Mouse (Mus musculus) lung, adult 2 months (tissue): ENCODE data around the gene Drg1.
"Not testable (repeated sequence)": the region's sequence is repeated elsewhere in the genome, so short reads cannot be mapped to it uniquely, and the experiment has no call there.

Experiments used
- CTCF ChIP-seq: fragments of 200-500 bp; IDR thresholded peaks from 2 replicates; pipeline ENCODE4 v1.5.1; 2011; ENCODE audit warnings: mild to moderate bottlenecking, low read length, control low read depth; ENCODE audit not compliant: insufficient read depth
- POLR2A ChIP-seq: fragments of 200-500 bp; IDR thresholded peaks from 2 replicates; pipeline ENCODE4 v1.6.1; 2011; ENCODE audit warnings: low read depth, mild to moderate bottlenecking, control low read depth, low read length, borderline replicate concordance; ENCODE audit errors: extremely low read depth

DNA sequence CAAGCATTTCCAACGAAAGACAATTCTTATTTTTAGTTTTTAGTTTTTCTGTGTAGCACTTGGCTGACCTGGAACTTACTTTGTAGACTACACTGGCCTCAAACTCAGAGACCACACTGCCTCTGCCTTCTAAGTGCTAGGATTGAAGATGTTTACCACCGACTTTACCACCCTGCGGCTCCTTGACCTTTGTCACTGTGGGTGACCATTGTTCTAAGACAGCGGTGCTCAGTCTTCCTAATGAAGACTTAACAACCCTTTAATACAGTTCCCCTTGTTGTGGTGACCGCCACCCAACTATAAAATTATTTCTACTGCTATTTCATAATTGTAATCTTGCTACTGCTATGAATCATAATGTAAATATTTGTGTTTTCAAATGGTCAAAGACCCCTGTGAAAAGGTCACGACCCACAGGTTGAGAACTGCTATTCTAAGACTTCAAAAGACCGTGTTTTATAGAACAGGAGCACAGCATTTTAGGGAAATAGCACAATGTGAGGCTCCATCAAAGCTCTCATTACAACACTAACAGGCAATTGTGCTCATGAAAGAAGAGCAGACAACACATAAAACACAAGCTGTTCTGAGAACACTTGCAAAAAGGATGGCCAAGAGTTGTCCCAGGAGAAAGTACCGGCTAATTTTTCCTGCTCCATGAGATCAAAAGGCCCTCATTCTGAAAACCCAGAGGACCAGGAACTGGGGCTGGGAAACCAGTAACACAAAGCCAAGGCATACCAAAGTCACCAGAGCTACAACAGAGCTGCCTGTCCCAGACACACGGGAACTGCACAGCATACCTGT, 120.7 kb downstream of the Drg1 start:
- TF ChIP-seq CTCF, POLR2A: not testable (repeated sequence)
